Mouse (Mus musculus): ENCODE results near the gene Musk. TPM values are rescaled to one million over a fixed set of nuclear protein-coding genes. Genes with fewer than 3 reads are reported as not detected.
"Not testable (repeated sequence)": the region's sequence is repeated elsewhere in the genome, so short reads cannot be mapped to it uniquely, and the experiment has no call there.

Musk gene
- 0.08 TPM in 2 replicates for polyA plus RNA-seq (2015; fragmentation: Nextera tagmentation; extraction: Ambion mirVana)

DNA sequence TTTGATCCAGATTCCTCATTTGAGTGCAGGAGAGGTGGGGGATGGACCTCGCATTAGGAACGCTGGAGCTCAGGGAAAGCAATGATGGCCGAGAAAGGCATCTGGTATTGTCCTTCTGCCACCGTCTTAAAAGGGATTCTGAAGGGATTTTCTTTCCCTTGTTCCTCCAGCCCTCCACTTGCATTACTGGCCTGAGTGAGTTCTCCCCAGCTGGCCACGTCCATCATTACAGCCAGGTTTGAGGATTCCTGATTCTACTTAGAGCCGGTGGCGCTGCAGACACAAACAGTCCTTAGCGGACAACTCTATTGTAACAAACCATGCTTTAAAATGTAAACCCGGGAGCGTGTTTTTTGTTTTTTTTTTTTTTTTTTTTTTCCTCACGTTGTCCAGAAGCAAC is at the start of gene Musk:
Gene Musk (plus strand): TSS at position 274 of the 400 bp plus-strand sequence.
- H3K9ac ChIP-seq (replicated peaks): no peak within 1 kb of the TSS
- peaks cover 5% of the 10 kb centered on the region; the same call in 1 of the 2 replicates for H3K4me1 ChIP-seq (ENCODE audit: insufficient read depth)
- H3K9me3 ChIP-seq (ENCODE audit: low read length): no peaks in the 10 kb centered on the region
- 78% methylated on average over 11 of the region's 11 CpGs for WGBS (ENCODE audit: insufficient replicate concordance)
- TF ChIP-seq CTCF (IDR thresholded peaks at IDR 0.05; ENCODE audit: low read depth): no peak
- TF ChIP-seq EP300 (IDR thresholded peaks at IDR 0.05; ENCODE audit: low read depth): no peak
- H3K4me2 ChIP-seq (ENCODE audit: low read depth, low read length): peak within 1 kb of the TSS; percentile 24; the same call in 1 of the 2 replicates
- DNase-seq: no peak
- H3K27me3 ChIP-seq (ENCODE audit: insufficient read depth, low read length): no peaks in the 10 kb centered on the region
- ATAC-seq: no peak
- H3K36me3 ChIP-seq (replicated peaks; ENCODE audit: insufficient read depth, low read length): no peaks in the 10 kb centered on the region
- H3K27ac ChIP-seq (ENCODE audit: low read depth): no peak within 1 kb of the TSS
- no peak within 1 kb of the TSS for H3K4me3 ChIP-seq (ENCODE audit: low read depth, low read length)

DNA sequence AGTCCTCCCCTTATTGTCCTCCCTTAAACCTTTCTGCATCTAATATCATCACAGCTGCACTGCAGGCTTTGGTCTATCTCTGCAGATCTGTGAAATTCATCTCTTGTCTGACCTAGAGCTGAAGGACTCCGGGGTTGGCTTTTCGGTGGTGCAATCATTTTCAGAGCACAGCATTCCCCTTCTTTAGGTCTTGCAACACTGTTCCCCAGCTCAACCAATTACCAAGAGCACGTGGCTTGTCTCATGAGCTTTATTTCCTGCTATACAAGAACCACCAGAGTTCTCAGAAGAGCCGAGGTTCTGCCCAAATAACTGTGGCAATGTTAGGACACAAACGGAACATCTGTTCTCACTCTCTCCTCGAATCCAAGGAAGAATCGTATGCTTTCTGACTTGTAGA is 45.3 kb upstream of the Musk start:
- no peak overlapping the region for H3K4me3 ChIP-seq (ENCODE audit: low read depth, low read length)
- H3K36me3 ChIP-seq (replicated peaks; ENCODE audit: insufficient read depth, low read length): no peaks in the 10 kb centered on the region
- H3K4me1 ChIP-seq (ENCODE audit: insufficient read depth): no peaks in the 10 kb centered on the region
- ATAC-seq: no peak
- no peak overlapping the region for H3K9ac ChIP-seq (replicated peaks)
- no peak for DNase-seq
- 62% methylated on average over 7 of the region's 7 CpGs for WGBS (ENCODE audit: insufficient replicate concordance)
- H3K9me3 ChIP-seq (ENCODE audit: low read length): no peaks in the 10 kb centered on the region
- H3K4me2 ChIP-seq (ENCODE audit: low read depth, low read length): no peak overlapping the region
- TF ChIP-seq EP300 (IDR thresholded peaks at IDR 0.05; ENCODE audit: low read depth) (no peak), CTCF (IDR thresholded peaks at IDR 0.05; ENCODE audit: low read depth) (no peak)
- H3K27me3 ChIP-seq (ENCODE audit: insufficient read depth, low read length): no peaks in the 10 kb centered on the region
- H3K27ac ChIP-seq (ENCODE audit: low read depth): no peak overlapping the region

- 71% methylated on average over 1 of the region's 1 CpGs for WGBS (ENCODE audit: insufficient replicate concordance)
- TF ChIP-seq CTCF (IDR thresholded peaks at IDR 0.05; ENCODE audit: low read depth): no peak
- TF ChIP-seq EP300 (IDR thresholded peaks at IDR 0.05; ENCODE audit: low read depth): no peak
- Histone ChIP-seq H3K4me3 (ENCODE audit: low read depth, low read length) (no peak overlapping the region), H3K4me1 (ENCODE audit: insufficient read depth) (no peaks in the 10 kb centered on the region), H3K36me3 (replicated peaks; ENCODE audit: insufficient read depth, low read length) (no peaks in the 10 kb centered on the region), H3K9me3 (ENCODE audit: low read length) (no peaks in the 10 kb centered on the region), H3K27me3 (ENCODE audit: insufficient read depth, low read length) (no peaks in the 10 kb centered on the region), H3K4me2 (ENCODE audit: low read depth, low read length) (no peak overlapping the region), H3K27ac (ENCODE audit: low read depth) (no peak overlapping the region), H3K9ac (replicated peaks) (no peak overlapping the region)
- ATAC-seq: no peak
- no peak for DNase-seq
Measured at GRCm38 (mm10) chr4:58245544-58245943, 40.2 kb upstream of the Musk start.

- H3K4me2 ChIP-seq (ENCODE audit: low read depth, low read length): no peak overlapping the region
- no peaks in the 10 kb centered on the region for H3K9me3 ChIP-seq (ENCODE audit: low read length)
- TF ChIP-seq CTCF (IDR thresholded peaks at IDR 0.05; ENCODE audit: low read depth) (no peak), EP300 (IDR thresholded peaks at IDR 0.05; ENCODE audit: low read depth) (no peak)
- 89% methylated on average over 3 of the region's 3 CpGs for WGBS (ENCODE audit: insufficient replicate concordance)
- H3K27me3 ChIP-seq (ENCODE audit: insufficient read depth, low read length): no peaks in the 10 kb centered on the region
- H3K4me1 ChIP-seq (ENCODE audit: insufficient read depth): no peaks in the 10 kb centered on the region
- H3K36me3 ChIP-seq (replicated peaks; ENCODE audit: insufficient read depth, low read length): no peaks in the 10 kb centered on the region
- DNase-seq (no peak), ATAC-seq (no peak)
- H3K9ac ChIP-seq (replicated peaks): no peak overlapping the region
- no peak overlapping the region for H3K4me3 ChIP-seq (ENCODE audit: low read depth, low read length)
- no peak overlapping the region for H3K27ac ChIP-seq (ENCODE audit: low read depth)
Measured at GRCm38 (mm10) chr4:58252381-58252780, 33.4 kb upstream of the Musk start.

DNA sequence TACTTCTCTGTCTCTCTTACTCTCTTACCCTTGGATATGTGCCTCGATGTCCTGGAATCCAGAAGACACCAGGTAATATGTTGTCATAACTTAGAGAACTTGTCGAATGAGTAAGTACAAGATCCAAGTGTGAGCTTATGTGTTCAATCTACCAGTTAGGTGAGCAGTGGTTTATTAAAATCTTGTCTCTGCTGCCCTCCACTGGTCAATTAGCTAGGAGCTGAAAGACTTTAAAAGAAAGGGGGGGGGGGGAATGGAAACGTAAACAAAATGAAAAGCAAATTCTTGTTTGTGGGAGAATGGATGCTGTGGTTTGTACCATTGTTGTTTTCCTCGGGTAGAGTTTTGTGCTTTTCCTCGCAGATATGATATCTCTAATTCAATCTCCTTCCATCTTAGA is 32.4 kb upstream of the Musk start:
- Histone ChIP-seq H3K27me3 (ENCODE audit: insufficient read depth, low read length) (no peaks in the 10 kb centered on the region), H3K9me3 (ENCODE audit: low read length) (no peaks in the 10 kb centered on the region), H3K4me3 (ENCODE audit: low read depth, low read length) (no peak overlapping the region), H3K4me1 (ENCODE audit: insufficient read depth) (no peaks in the 10 kb centered on the region), H3K9ac (replicated peaks) (no peak overlapping the region), H3K4me2 (ENCODE audit: low read depth, low read length) (no peak overlapping the region), H3K36me3 (replicated peaks; ENCODE audit: insufficient read depth, low read length) (no peaks in the 10 kb centered on the region), H3K27ac (ENCODE audit: low read depth) (no peak overlapping the region)
- DNase-seq: peak; percentile 20
- TF ChIP-seq EP300 (IDR thresholded peaks at IDR 0.05; ENCODE audit: low read depth) (no peak), CTCF (IDR thresholded peaks at IDR 0.05; ENCODE audit: low read depth) (peak; percentile 65)
- no peak for ATAC-seq
- WGBS (ENCODE audit: insufficient replicate concordance): 19% methylated on average over 5 of the region's 5 CpGs

DNA sequence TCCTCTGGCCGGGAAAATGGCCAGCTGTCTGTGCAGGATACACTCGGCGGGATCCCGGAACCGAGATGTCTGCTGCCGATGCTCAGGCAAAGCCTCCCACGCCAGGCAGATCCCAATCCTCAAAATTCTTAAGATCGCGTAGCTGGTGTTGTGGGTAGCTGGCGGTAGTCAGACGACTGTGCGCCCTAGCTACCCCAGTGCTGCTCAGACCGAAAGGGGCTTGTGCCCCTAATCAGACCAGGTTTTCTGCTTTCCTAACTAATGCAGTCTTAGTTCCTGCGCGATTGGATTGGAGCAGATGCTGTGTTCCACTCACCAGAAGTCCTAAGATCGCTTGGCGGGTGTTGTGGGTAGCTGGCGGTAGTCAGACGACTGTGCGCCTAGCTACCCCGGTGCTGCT is 25.0 kb upstream of the Musk start:
- 90% methylated on average over 21 of the region's 21 CpGs for WGBS (ENCODE audit: insufficient replicate concordance)
- not testable (repeated sequence) for ATAC-seq; DNase-seq; H3K9me3 ChIP-seq (ENCODE audit: low read length); H3K36me3 ChIP-seq (replicated peaks; ENCODE audit: insufficient read depth, low read length); H3K27me3 ChIP-seq (ENCODE audit: insufficient read depth, low read length); H3K4me1 ChIP-seq (ENCODE audit: insufficient read depth); H3K9ac ChIP-seq (replicated peaks); H3K4me3 ChIP-seq (ENCODE audit: low read depth, low read length); H3K27ac ChIP-seq (ENCODE audit: low read depth); H3K4me2 ChIP-seq (ENCODE audit: low read depth, low read length)

- Histone ChIP-seq H3K27me3 (ENCODE audit: insufficient read depth, low read length) (no peaks in the 10 kb centered on the region), H3K4me3 (ENCODE audit: low read depth, low read length) (no peak overlapping the region), H3K36me3 (replicated peaks; ENCODE audit: insufficient read depth, low read length) (no peaks in the 10 kb centered on the region), H3K9ac (replicated peaks) (no peak overlapping the region), H3K4me1 (ENCODE audit: insufficient read depth) (no peaks in the 10 kb centered on the region), H3K9me3 (ENCODE audit: low read length) (no peaks in the 10 kb centered on the region), H3K27ac (ENCODE audit: low read depth) (no peak overlapping the region), H3K4me2 (ENCODE audit: low read depth, low read length) (no peak overlapping the region)
- ATAC-seq (no peak), DNase-seq (peak; percentile 21)
- 42% methylated on average over 7 of the region's 7 CpGs for WGBS (ENCODE audit: insufficient replicate concordance)
- no peak for TF ChIP-seq EP300 (IDR thresholded peaks at IDR 0.05; ENCODE audit: low read depth)
- peak; percentile 67 for TF ChIP-seq CTCF (IDR thresholded peaks at IDR 0.05; ENCODE audit: low read depth)
Measured at GRCm38 (mm10) chr4:58266294-58266693, 19.5 kb upstream of the Musk start.
